Mouse (Mus musculus): ENCODE measurements at regions not wholly inside any gene's neighbourhood (a gene's known extent, or its start where the extent isn't known, plus 50 kb on each side); places are given as distances from the start of the nearest gene placed in this dataset.
A peak's percentile ranks its signal among the peaks of the same experiment; 100 is the strongest.

GRCm38 (mm10) chr12:112235841-112236240 is 89.8 kb downstream of the Kif26a start:
- intact Hi-C loops (cut with DNase I) = no loop called here
- no peak for DNase-seq (ENCODE audit: low spot score in 2 of 2)

GRCm38 (mm10) chr12:112237061-112237490 is 91.1 kb downstream of the Kif26a start:
- no peak for DNase-seq (ENCODE audit: low spot score in 2 of 2)
- intact Hi-C loops (cut with DNase I) = no loop called here

GRCm38 (mm10) chr12:112238834-112239233 is 92.8 kb downstream of the Kif26a start:
- intact Hi-C loops (cut with DNase I) = no loop called here
- no peak for DNase-seq (ENCODE audit: low spot score in 2 of 2)

- intact Hi-C loops (cut with DNase I) = no loop called here
- DNase-seq (ENCODE audit: low spot score in 2 of 2) = no peak
These were observed 95.7 kb downstream of the Kif26a start for GRCm38 (mm10) chr12:112241740-112242171.

- intact Hi-C loops (cut with DNase I) = no loop called here
- DNase-seq (ENCODE audit: low spot score in 2 of 2) = no peak
These were observed 97.2 kb downstream of the Kif26a start for GRCm38 (mm10) chr12:112243231-112243630.

- intact Hi-C loops (cut with DNase I) = no loop called here
- no peak for DNase-seq (ENCODE audit: low spot score in 2 of 2)
These were observed 104.9 kb downstream of the Kif26a start for GRCm38 (mm10) chr12:112250894-112251293.

GRCm38 (mm10) chr12:112253461-112253860 is 107.5 kb downstream of the Kif26a start:
- peak in 1 of 2 experiments; percentile 12 for DNase-seq (ENCODE audit: low spot score in 2 of 2)
- intact Hi-C loops (cut with DNase I) = no loop called here

- peak in 1 of 2 experiments; percentile 25 for DNase-seq (ENCODE audit: low spot score in 2 of 2)
- intact Hi-C loops (cut with DNase I) = no loop called here
These were observed 109.2 kb downstream of the Kif26a start for GRCm38 (mm10) chr12:112255223-112255622.

GRCm38 (mm10) chr12:112257691-112258090 is 111.7 kb downstream of the Kif26a start:
- intact Hi-C loops (cut with DNase I) = no loop called here

GRCm38 (mm10) chr12:112263283-112264056 is 117.5 kb downstream of the Kif26a start:
- intact Hi-C loops (cut with DNase I) = no loop called here
- peak; percentile 42 to 58 for DNase-seq (ENCODE audit: low spot score in 2 of 2)

More at GRCm38 (mm10) chr12:112257691-112258090, 111.7 kb downstream of the Kif26a start:
- DNase-seq (ENCODE audit: low spot score in 2 of 2) = no peak

- intact Hi-C loops (cut with DNase I) = no loop called here
- DNase-seq (ENCODE audit: low spot score in 2 of 2) = no peak
These were observed 118.2 kb downstream of the Kif26a start for GRCm38 (mm10) chr12:112264201-112264600.

GRCm38 (mm10) chr12:112265289-112265969 is 119.4 kb downstream of the Kif26a start:
- intact Hi-C loops (cut with DNase I) = no loop called here

GRCm38 (mm10) chr12:112274026-112274425 is 128.0 kb downstream of the Kif26a start:
- intact Hi-C loops (cut with DNase I) = no loop called here
- no peak for DNase-seq (ENCODE audit: low spot score in 2 of 2)

More at GRCm38 (mm10) chr12:112265289-112265969, 119.4 kb downstream of the Kif26a start:
- no peak for DNase-seq (ENCODE audit: low spot score in 2 of 2)

- DNase-seq (ENCODE audit: low spot score in 2 of 2) = no peak
These were observed 128.7 kb downstream of the Kif26a start for GRCm38 (mm10) chr12:112274756-112275155.

GRCm38 (mm10) chr12:112276651-112277050 is 130.6 kb downstream of the Kif26a start:
- intact Hi-C loops (cut with DNase I) = no loop called here
- DNase-seq (ENCODE audit: low spot score in 2 of 2) = no peak

More at GRCm38 (mm10) chr12:112274756-112275155, 128.7 kb downstream of the Kif26a start:
- intact Hi-C loops (cut with DNase I) = no loop called here

GRCm38 (mm10) chr12:112277511-112277910 is 131.5 kb downstream of the Kif26a start:
- intact Hi-C loops (cut with DNase I) = no loop called here
- DNase-seq (ENCODE audit: low spot score in 2 of 2) = no peak

- intact Hi-C loops (cut with DNase I) = no loop called here
- no peak for DNase-seq (ENCODE audit: low spot score in 2 of 2)
These were observed 139.1 kb downstream of the Kif26a start for GRCm38 (mm10) chr12:112285096-112285495.

- intact Hi-C loops (cut with DNase I) = no loop called here
- no peak for DNase-seq (ENCODE audit: low spot score in 2 of 2)
These were observed 142.8 kb downstream of the Kif26a start for GRCm38 (mm10) chr12:112288786-112289185.

GRCm38 (mm10) chr12:112290299-112290698 is 144.3 kb downstream of the Kif26a start:
- intact Hi-C loops (cut with DNase I) = no loop called here
- peak; percentile 62 to 67 for DNase-seq (ENCODE audit: low spot score in 2 of 2)

GRCm38 (mm10) chr12:112291748-112292561 is 145.9 kb downstream of the Kif26a start:
- intact Hi-C loops (cut with DNase I) = no loop called here
- DNase-seq (ENCODE audit: low spot score in 2 of 2) = no peak
